Mouse (Mus musculus) lung, postnatal 4 days (tissue): ENCODE measurements at regions not wholly inside any gene's neighbourhood (a gene's known extent, or its start where the extent isn't known, plus 50 kb on each side); places are given as distances from the start of the nearest gene placed in this dataset.

Source experiments
- DNase-seq, 2 experiments: peaks; one replicate each; pipeline ENCODE4 v3.0.0; 2021

- no peak for DNase-seq
Observed at GRCm38 (mm10) chr4:89082838-89083237, 54.1 kb upstream of the Mtap start.

GRCm38 (mm10) chr4:89078485-89078884 is 58.4 kb upstream of the Mtap start:
- DNase-seq: no peak

GRCm38 (mm10) chr4:89074705-89075104 is 62.2 kb upstream of the Mtap start:
- no peak for DNase-seq

- DNase-seq: no peak
Observed at GRCm38 (mm10) chr4:89070430-89070829, 66.5 kb upstream of the Mtap start.

- no peak for DNase-seq
Observed at GRCm38 (mm10) chr4:89064401-89064800, 72.5 kb upstream of the Mtap start.

- DNase-seq: no peak
Observed at GRCm38 (mm10) chr4:89062384-89062783, 74.5 kb upstream of the Mtap start.

GRCm38 (mm10) chr4:89061619-89062018 is 75.3 kb upstream of the Mtap start:
- DNase-seq: no peak

GRCm38 (mm10) chr4:89057573-89057972 is 79.3 kb upstream of the Mtap start:
- DNase-seq: no peak

GRCm38 (mm10) chr4:89057135-89057534 is 79.8 kb upstream of the Mtap start:
- no peak for DNase-seq

GRCm38 (mm10) chr4:89055969-89056368 is 81.0 kb upstream of the Mtap start:
- DNase-seq: no peak

GRCm38 (mm10) chr4:89053606-89054005 is 83.3 kb upstream of the Mtap start:
- no peak for DNase-seq

GRCm38 (mm10) chr4:89051897-89052296 is 85.0 kb upstream of the Mtap start:
- no peak for DNase-seq

GRCm38 (mm10) chr4:89050551-89051199 is 86.2 kb upstream of the Mtap start:
- DNase-seq: no peak

GRCm38 (mm10) chr4:89049592-89050440 is 87.1 kb upstream of the Mtap start:
- DNase-seq: no peak

GRCm38 (mm10) chr4:89044516-89044915 is 92.4 kb upstream of the Mtap start:
- DNase-seq: no peak

GRCm38 (mm10) chr4:89043982-89044381 is 92.9 kb upstream of the Mtap start:
- DNase-seq: no peak

- no peak for DNase-seq
Observed at GRCm38 (mm10) chr4:89040856-89041255, 96.1 kb upstream of the Mtap start.

GRCm38 (mm10) chr4:89038906-89039305 is 98.0 kb upstream of the Mtap start:
- DNase-seq: no peak

- no peak for DNase-seq
Observed at GRCm38 (mm10) chr4:89038135-89038534, 98.8 kb upstream of the Mtap start.

- no peak for DNase-seq
Observed at GRCm38 (mm10) chr4:89034822-89035221, 102.1 kb upstream of the Mtap start.

GRCm38 (mm10) chr4:89034299-89034698 is 102.6 kb upstream of the Mtap start:
- DNase-seq: no peak

- DNase-seq: no peak
Observed at GRCm38 (mm10) chr4:89012681-89013353, 124.1 kb upstream of the Mtap start.

GRCm38 (mm10) chr4:89008561-89008960 is 128.4 kb upstream of the Mtap start:
- DNase-seq: no peak

GRCm38 (mm10) chr4:89001470-89001869 is 121.5 kb upstream of the Ifne start:
- DNase-seq: no peak
